Mouse (Mus musculus) embryonic facial prominence, embryonic 12.5 days (tissue): ENCODE measurements around the gene Nrg3. TPM values are rescaled to one million over a fixed set of nuclear protein-coding genes. Genes with fewer than 3 reads are reported as not detected.

Experiments
- ATAC-seq: fragments of 200-750 bp; cut with Nextera tagmentation; 2 replicates; pipeline ENCODE4 v1.8.0; 2017; ENCODE audit not compliant: insufficient number of reproducible peaks, insufficient read depth, low FRiP score, low TSS enrichment
- H3K27ac ChIP-seq: fragments of 300-500 bp; sonication (generic); 2 replicates; pipeline ENCODE4 v1.5.1; 2016; ENCODE audit warnings: mild to moderate bottlenecking
- H3K27me3 ChIP-seq: fragments of 300-500 bp; sonication (generic); 2 replicates; pipeline ENCODE4 v1.6.1; 2016; ENCODE audit warnings: mild to moderate bottlenecking, moderate library complexity
- H3K36me3 ChIP-seq: fragments of 300-500 bp; sonication (generic); 2 replicates; pipeline ENCODE4 v1.6.1; 2016; ENCODE audit warnings: mild to moderate bottlenecking
- H3K4me1 ChIP-seq: fragments of 300-500 bp; sonication (generic); 2 replicates; pipeline ENCODE4 v1.6.1; 2016
- H3K4me2 ChIP-seq: fragments of 300-500 bp; sonication (generic); replicated peaks from 2 replicates; pipeline ENCODE4 v1.6.1; 2016; ENCODE audit warnings: mild to moderate bottlenecking, moderate library complexity
- H3K4me3 ChIP-seq: fragments of 300-500 bp; sonication (generic); 2 replicates; pipeline ENCODE4 v1.5.1; 2016; ENCODE audit warnings: mild to moderate bottlenecking
- H3K9ac ChIP-seq: fragments of 300-500 bp; sonication (generic); 2 replicates; pipeline ENCODE4 v1.6.1; 2016; ENCODE audit warnings: mild to moderate bottlenecking, moderate library complexity
- H3K9me3 ChIP-seq: fragments of 300-500 bp; sonication (generic); 2 replicates; pipeline ENCODE4 v1.6.1; 2016; ENCODE audit warnings: mild to moderate bottlenecking, moderate library complexity
- WGBS: fragments of 180-500 bp; shearing (Covaris S2); methylation state at CpG from one replicate; pipeline ENCODE4 v1.1.7; 2016; 5-methylcytosine and 5-hydroxymethylcytosine counted together
- polyA plus RNA-seq: library from polyadenylated mRNA; unstranded; fragments of >200 nt; fragmentation: Nextera tagmentation; extraction: Ambion mirVana; gene quantifications from 2 replicates; pipeline ENCODE4 v1.2.1, GENCODE M21; 2016

Gene Nrg3
- polyA plus RNA-seq, 1 experiment from 2014 or later, result 0.83 TPM

DNA sequence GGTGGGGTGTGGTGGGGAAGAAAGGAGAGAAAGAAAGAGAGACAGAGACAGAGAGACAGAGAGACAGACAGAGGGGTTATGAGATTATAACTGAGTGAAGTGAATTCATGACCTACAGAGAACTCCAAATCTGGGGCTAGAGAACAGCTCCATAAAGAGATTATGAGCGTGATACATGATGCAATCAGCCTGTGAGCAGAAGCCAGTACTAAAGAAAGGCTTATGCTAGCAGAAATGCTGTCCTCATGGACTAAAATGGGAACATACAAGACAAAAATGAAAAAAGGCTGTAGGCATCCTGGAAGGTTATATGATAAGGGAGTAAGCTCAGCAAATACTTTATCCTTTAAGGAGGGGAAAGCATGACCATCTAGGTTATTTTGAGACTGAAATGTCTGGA lies 99.7 kb downstream of the Nrg3 start:
- ATAC-seq, result no peak
- Histone ChIP-seq H3K27ac (no peak overlapping the region), H3K4me1 (no peaks in the 10 kb centered on the region), H3K4me3 (no peak overlapping the region), H3K9me3 (no peaks in the 10 kb centered on the region), H3K9ac (no peak overlapping the region), H3K4me2 (no peak overlapping the region), H3K27me3 (no peaks in the 10 kb centered on the region), H3K36me3 (no peaks in the 10 kb centered on the region)
- 83% methylated on average over 1 of the region's 1 CpGs for WGBS

DNA sequence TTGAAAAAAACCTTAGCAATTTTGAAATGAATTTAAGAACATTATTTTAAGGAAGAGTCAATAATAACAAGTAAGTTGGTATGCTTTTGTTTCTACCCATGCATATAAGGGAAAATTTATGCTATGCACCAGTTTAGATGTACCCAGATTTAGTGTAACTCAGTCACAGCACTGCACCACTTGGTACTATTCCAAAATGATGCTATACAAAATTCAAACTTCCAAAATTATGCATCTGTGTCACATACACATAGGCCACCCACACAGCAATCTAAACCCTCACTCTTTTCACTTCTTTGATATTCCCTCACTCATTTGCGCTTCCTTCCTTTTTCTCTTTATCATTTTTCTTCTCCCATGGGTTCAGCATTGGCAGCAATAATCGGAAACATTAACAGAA lies 116.6 kb downstream of the Nrg3 start:
- no peak overlapping the region for H3K27ac ChIP-seq
- H3K36me3 ChIP-seq, result no peaks in the 10 kb centered on the region
- H3K4me3 ChIP-seq, result no peak overlapping the region
- H3K27me3 ChIP-seq, result no peaks in the 10 kb centered on the region
- no peaks in the 10 kb centered on the region for H3K4me1 ChIP-seq
- 82% methylated on average over 2 of the region's 2 CpGs for WGBS
- no peak overlapping the region for H3K4me2 ChIP-seq
- no peak for ATAC-seq
- H3K9ac ChIP-seq, result no peak overlapping the region
- H3K9me3 ChIP-seq, result no peaks in the 10 kb centered on the region

DNA sequence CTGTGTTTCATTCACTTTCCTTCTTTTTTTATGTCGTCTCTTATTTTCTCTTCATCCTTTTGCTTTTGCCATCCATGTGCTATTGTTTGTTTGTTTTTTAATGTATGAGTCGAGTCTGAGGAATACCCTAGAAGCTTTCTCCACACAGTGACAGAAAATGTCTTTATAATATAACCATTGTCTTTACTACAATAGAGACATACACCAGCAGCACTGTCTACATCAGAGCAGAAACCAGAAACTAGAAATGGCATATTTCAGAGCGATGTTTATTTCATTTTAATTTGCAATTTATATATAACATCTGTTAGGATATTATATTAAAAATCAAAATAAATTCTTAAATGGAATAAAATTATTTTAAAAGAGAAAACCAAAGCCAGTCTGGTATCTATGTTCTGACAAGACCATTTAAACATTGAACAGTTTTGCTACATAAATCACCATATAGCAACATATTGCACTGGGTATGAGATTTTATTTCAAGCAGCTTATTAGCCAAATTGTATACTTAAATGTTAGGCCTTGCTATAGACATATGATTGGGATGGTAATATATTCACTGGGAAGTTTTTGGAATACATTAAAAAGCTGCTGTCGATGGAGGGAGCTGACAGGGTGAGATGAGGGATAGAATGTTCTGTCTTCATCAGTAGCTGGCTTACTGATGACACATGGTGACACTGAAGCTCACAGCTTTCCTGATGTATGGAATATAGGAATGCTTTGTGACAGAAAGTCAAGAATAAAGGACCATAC lies 120.7 kb downstream of the Nrg3 start:
- whole genome bisulfite sequencing, result 76% methylated on average over 4 of the region's 4 CpGs
- Histone ChIP-seq H3K27ac (no peak overlapping the region), H3K9ac (no peak overlapping the region), H3K4me3 (no peak overlapping the region), H3K9me3 (no peaks in the 10 kb centered on the region), H3K4me2 (no peak overlapping the region), H3K36me3 (no peaks in the 10 kb centered on the region), H3K4me1 (no peaks in the 10 kb centered on the region), H3K27me3 (no peaks in the 10 kb centered on the region)
- ATAC-seq, result no peak

DNA sequence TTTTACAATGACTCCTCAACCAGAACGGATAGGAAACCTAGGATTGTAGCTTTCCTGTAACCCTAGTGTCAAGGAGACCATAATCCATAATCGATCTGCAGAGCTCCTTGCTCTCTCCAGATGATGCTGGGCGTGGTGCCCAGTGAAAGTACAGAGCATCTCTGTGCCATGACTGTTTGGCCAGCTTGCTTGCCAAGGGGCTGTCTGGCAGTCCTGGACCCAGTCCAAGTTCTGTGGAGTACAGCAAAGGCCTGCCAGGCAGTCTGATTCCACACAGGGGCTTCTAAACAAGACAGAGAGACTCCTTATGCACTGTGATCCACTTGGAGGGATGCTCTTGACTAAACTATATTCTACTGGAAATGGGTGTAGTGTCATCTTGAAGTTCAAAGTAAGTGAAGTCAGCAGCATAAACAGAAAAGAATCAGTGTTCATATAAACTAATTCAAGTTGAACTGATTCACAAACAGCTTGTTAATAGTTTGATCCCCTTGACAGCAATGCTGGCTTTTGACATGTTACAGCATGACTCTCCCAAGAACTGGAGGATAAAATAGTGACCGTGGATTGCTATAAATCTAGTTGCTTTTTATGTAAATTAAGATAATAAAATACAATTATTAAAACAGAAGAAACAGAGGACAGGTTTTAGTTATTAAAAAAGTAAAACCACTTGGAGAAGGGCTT lies 155.3 kb downstream of the Nrg3 start:
- H3K4me2 ChIP-seq, result no peak overlapping the region
- WGBS, result 76% methylated on average over 4 of the region's 4 CpGs
- H3K27me3 ChIP-seq, result no peaks in the 10 kb centered on the region
- H3K4me3 ChIP-seq, result no peak overlapping the region
- H3K36me3 ChIP-seq, result no peaks in the 10 kb centered on the region
- H3K9me3 ChIP-seq, result no peaks in the 10 kb centered on the region
- no peaks in the 10 kb centered on the region for H3K4me1 ChIP-seq
- no peak overlapping the region for H3K9ac ChIP-seq
- ATAC-seq, result no peak
- H3K27ac ChIP-seq, result no peak overlapping the region

- no peak overlapping the region for H3K4me3 ChIP-seq
- no peak overlapping the region for H3K4me2 ChIP-seq
- H3K9ac ChIP-seq, result no peak overlapping the region
- no peaks in the 10 kb centered on the region for H3K9me3 ChIP-seq
- no peaks in the 10 kb centered on the region for H3K27me3 ChIP-seq
- no peak for ATAC-seq
- no peaks in the 10 kb centered on the region for H3K4me1 ChIP-seq
- H3K36me3 ChIP-seq, result no peaks in the 10 kb centered on the region
- no peak overlapping the region for H3K27ac ChIP-seq
Measured at GRCm38 (mm10) chr14:39314111-39314510, 158.8 kb downstream of the Nrg3 start.

DNA sequence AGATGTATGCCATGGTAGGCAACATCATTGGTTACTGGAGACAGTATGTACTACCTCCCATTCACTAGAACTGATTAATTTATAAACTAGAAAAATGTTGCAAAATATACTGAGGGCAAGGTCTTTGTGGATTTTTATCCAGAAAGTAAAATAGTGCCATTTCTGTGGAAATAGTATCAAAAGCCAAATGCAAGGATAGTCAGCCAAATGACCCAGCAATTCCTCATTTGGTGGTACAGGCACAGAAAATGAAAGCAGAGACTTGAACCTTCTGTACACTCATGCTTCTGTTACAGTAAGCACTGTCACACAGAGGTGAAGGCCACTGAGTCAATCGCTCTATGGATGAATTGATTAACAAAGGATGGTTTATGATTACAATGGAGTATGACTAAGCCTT lies 207.8 kb downstream of the Nrg3 start:
- no peak overlapping the region for H3K9ac ChIP-seq
- no peak for ATAC-seq
- no peak overlapping the region for H3K4me3 ChIP-seq
- H3K9me3 ChIP-seq, result no peaks in the 10 kb centered on the region
- no peak overlapping the region for H3K27ac ChIP-seq
- no peaks in the 10 kb centered on the region for H3K4me1 ChIP-seq
- no peaks in the 10 kb centered on the region for H3K27me3 ChIP-seq
- no peak overlapping the region for H3K4me2 ChIP-seq
- 85% methylated on average over 1 of the region's 1 CpGs for WGBS
- H3K36me3 ChIP-seq, result no peaks in the 10 kb centered on the region

DNA sequence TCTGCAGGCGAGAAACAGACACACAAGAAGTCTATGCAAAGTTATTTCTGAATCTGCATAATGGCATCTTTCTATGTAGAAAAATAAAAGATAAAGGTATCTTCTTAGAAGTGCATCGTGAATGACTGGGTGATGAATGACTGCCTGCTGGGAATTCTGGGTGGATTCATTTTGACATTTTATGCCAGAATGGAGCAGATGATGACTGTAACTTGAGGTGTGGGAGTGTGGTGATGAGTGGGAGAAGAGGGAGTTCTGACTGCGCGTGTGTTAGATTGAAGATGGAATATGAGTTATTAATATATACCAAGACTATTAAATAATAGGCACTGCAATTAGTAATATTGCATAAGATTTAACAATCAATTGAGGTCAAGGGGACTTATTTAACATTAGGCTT lies 208.5 kb downstream of the Nrg3 start:
- H3K36me3 ChIP-seq, result no peaks in the 10 kb centered on the region
- H3K9me3 ChIP-seq, result no peaks in the 10 kb centered on the region
- H3K27ac ChIP-seq, result no peak overlapping the region
- WGBS, result 87% methylated on average over 4 of the region's 4 CpGs
- no peak overlapping the region for H3K4me3 ChIP-seq
- H3K9ac ChIP-seq, result no peak overlapping the region
- H3K4me2 ChIP-seq, result no peak overlapping the region
- no peaks in the 10 kb centered on the region for H3K27me3 ChIP-seq
- no peaks in the 10 kb centered on the region for H3K4me1 ChIP-seq
- ATAC-seq, result no peak

DNA sequence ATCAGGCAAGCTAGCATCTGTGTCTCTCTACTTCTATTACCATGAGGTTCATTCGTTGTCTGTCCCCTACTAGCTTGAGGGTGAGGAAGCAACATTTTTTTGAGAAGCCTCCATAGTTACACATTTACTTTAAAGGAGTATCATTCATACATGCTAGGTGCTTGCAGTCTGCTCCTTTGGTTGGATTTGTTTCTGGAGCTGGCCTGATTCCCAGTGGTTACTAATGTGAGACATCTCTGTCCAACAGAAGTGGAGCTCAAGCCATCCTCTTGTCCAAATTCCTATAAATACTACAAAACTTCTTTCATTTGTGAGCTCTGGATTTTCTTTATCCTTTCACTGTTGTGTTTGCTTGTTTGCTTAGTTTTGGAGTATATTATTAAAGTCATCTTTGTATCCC lies 211.9 kb downstream of the Nrg3 start:
- Histone ChIP-seq H3K4me2 (no peak overlapping the region), H3K36me3 (no peaks in the 10 kb centered on the region), H3K27ac (no peak overlapping the region), H3K9ac (no peak overlapping the region), H3K4me1 (no peaks in the 10 kb centered on the region), H3K27me3 (no peaks in the 10 kb centered on the region), H3K4me3 (no peak overlapping the region), H3K9me3 (no peaks in the 10 kb centered on the region)
- no peak for ATAC-seq
- 74% methylated on average over 1 of the region's 1 CpGs for WGBS

- Histone ChIP-seq H3K4me3 (no peak overlapping the region), H3K27ac (no peak overlapping the region), H3K4me1 (no peaks in the 10 kb centered on the region), H3K36me3 (no peaks in the 10 kb centered on the region), H3K4me2 (no peak overlapping the region), H3K27me3 (no peaks in the 10 kb centered on the region), H3K9ac (no peak overlapping the region), H3K9me3 (no peaks in the 10 kb centered on the region)
- ATAC-seq, result no peak
- 65% methylated on average over 1 of the region's 1 CpGs for WGBS
Measured at GRCm38 (mm10) chr14:39255391-39255790, 217.5 kb downstream of the Nrg3 start.

- Histone ChIP-seq H3K36me3 (no peaks in the 10 kb centered on the region), H3K9me3 (no peaks in the 10 kb centered on the region), H3K4me1 (no peaks in the 10 kb centered on the region), H3K4me3 (no peak overlapping the region), H3K4me2 (no peak overlapping the region), H3K27ac (no peak overlapping the region), H3K9ac (no peak overlapping the region), H3K27me3 (no peaks in the 10 kb centered on the region)
- ATAC-seq, result no peak
- 72% methylated on average over 2 of the region's 2 CpGs for WGBS
Measured at GRCm38 (mm10) chr14:39240267-39240666, 232.6 kb downstream of the Nrg3 start.

- 85% methylated on average over 1 of the region's 1 CpGs for WGBS
- Histone ChIP-seq H3K27me3 (no peaks in the 10 kb centered on the region), H3K9ac (no peak overlapping the region), H3K4me2 (no peak overlapping the region), H3K9me3 (no peaks in the 10 kb centered on the region), H3K36me3 (no peaks in the 10 kb centered on the region), H3K4me3 (no peak overlapping the region), H3K4me1 (no peaks in the 10 kb centered on the region), H3K27ac (no peak overlapping the region)
- ATAC-seq, result no peak
Measured at GRCm38 (mm10) chr14:39211472-39211871, 261.4 kb downstream of the Nrg3 start.

- no peaks in the 10 kb centered on the region for H3K4me1 ChIP-seq
- no peak overlapping the region for H3K9ac ChIP-seq
- WGBS, result 79% methylated on average over 5 of the region's 5 CpGs
- no peaks in the 10 kb centered on the region for H3K36me3 ChIP-seq
- no peaks in the 10 kb centered on the region for H3K9me3 ChIP-seq
- H3K27ac ChIP-seq, result no peak overlapping the region
- no peaks in the 10 kb centered on the region for H3K27me3 ChIP-seq
- no peak overlapping the region for H3K4me3 ChIP-seq
- ATAC-seq, result no peak
- H3K4me2 ChIP-seq, result no peak overlapping the region
Measured at GRCm38 (mm10) chr14:39191946-39192345, 280.9 kb downstream of the Nrg3 start.
